Mouse (Mus musculus): Measurements from ENCODE around the gene Hdhd3. TPM values are rescaled to one million over a fixed set of nuclear protein-coding genes. Genes with fewer than 3 reads are reported as not detected.
A peak's percentile ranks its signal among the peaks of the same experiment; 100 is the strongest.

Hdhd3 gene
- total RNA-seq, 1 experiment from 2014 or later = not detected

DNA sequence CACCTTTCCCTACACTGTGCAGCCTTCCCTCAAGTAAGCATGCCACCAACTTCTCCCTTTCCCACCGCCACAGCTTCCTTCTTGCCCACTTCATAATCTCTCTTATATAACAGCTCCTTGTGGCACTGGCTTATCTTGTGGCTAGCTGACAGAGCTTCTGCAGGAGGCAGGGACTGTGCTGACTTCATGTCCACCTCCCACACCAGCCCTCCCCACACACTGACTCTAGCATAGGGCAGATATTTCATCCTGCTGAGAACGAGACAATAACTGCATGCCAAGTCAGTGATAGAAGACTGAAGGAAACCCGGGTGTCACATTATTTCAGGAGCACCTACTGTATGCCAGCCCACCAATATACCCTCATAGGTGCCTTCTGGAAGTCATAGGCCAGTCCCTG lies 12.2 kb upstream of the Hdhd3 start:
- ATAC-seq (ENCODE audit: extremely low read depth, insufficient number of reproducible peaks, low FRiP score, poor library complexity, severe bottlenecking) = no peak

DNA sequence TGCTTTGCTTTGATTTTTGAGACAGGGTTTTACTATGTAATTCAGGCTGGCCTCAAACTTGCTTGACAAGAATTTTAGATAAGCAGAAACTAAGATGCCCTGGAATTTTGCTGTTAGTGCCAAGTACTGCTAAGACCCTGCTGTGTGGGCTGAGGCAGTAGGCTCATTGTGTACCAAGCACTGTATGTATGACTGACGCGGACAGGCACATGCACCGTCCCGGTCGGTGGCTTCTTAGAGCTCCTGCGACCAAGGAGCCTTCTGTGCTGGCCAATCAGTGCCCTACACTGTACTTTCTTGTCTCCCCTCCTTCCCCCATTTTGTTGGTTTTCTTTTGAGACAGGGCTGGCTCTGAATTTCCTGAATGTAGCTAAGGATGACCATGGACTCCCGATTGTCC lies 11.7 kb upstream of the Hdhd3 start:
- ATAC-seq (ENCODE audit: extremely low read depth, insufficient number of reproducible peaks, low FRiP score, poor library complexity, severe bottlenecking) = no peak

DNA sequence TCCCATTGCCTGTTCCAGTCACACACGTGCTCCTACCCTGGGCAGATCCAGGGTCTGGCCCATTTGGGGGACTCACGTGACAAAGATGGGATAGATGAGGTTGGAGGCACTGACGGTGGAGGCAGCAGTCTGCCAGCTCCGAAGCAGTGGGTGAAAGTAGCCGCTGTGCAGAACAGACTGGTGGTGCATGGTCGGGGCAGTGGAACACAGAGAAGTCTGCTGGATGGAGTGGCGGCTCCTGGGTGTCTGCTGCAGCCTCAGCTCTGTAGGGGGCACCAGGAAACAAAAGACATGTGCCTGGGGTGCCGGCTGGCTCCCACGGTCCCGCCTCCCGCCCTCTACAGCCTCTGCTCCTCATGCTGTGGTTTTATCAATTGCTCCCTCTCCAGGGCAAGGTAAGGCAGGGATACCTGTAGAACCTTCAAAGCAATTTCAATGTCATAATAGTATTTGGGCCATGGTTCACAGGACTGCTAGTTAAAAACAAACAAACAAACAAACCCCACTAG lies 10.8 kb upstream of the Hdhd3 start:
- no peak for ATAC-seq (ENCODE audit: extremely low read depth, insufficient number of reproducible peaks, low FRiP score, poor library complexity, severe bottlenecking)

DNA sequence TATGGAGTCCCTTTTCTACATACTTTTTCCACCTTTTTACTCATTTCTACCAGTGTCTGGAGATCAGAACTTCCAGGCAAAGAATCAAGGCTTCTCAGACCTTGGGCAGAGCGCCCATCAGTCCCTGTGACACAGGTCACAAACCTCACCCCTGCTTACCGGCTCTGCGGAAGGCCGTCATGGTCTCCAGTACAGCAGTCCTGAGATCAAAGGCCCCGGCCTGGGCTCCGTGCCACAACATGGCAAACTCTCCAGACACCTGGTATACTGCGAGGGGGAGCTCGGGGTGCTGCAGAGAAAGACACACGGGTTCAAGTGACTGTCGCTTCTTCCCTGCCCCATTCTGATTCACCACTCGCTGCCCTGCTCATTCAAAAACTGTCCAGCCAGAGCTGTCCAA lies 6.7 kb upstream of the Hdhd3 start:
- no peak for ATAC-seq (ENCODE audit: extremely low read depth, insufficient number of reproducible peaks, low FRiP score, poor library complexity, severe bottlenecking)

DNA sequence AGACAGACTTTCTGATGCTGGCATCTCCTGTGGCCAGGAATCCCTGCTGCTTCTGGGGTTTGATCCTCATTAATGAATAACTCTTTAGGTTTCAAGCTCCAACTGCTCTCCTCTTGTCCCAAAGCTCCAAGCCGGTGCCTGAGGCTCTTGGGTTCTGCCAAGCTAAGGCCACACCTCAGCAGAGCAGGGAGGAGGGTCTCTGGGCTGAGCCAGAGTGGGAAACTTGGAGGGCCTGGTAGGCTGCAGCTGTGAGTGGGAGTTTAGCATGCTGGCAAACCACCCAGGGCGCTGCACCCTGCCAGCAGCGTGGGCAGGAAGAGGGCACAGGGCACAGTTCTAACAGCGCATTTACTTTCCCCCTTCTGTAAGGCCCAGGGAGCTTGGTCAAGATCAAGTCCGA lies 5.6 kb upstream of the Hdhd3 start:
- ATAC-seq (ENCODE audit: extremely low read depth, insufficient number of reproducible peaks, low FRiP score, poor library complexity, severe bottlenecking) = no peak

DNA sequence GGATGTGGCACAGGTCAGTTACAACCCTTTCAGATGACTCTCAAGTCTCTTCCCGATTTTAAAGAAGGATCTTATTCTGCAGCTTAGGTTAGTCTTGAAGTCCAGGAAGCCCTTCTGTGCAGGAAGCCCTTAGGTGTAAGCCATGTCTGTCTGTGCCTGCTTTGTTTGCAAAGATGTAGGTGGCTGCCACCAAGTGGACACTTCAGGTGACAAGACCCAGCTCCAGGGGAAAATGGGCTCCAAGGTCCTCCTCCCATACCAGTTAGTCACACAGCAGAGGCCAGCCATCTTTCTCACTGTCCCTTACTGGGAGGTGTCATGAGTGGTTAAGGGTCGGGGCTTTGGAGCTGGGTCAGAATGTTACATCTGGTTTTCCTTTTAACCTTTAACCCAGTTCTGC lies 3.5 kb upstream of the Hdhd3 start:
- ATAC-seq (ENCODE audit: extremely low read depth, insufficient number of reproducible peaks, low FRiP score, poor library complexity, severe bottlenecking) = no peak

DNA sequence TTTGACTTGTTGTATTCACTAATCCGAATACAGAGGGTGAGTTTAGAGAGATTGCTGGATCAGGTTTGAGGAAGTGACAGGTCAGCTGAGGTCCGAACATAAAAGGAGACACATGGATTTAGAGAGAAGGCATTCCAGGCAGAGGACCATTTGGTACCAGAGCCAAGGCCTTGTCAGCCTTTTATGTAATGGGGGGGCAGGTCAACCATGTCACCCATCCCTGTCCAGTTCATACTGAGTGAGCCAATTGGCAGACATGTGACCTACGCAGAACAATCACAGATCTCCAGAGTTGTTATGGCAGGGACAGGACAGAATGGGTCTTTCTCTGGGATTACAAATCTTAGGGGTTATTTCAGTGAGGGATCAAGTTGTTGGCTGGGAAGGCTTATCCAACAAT lies 2.7 kb upstream of the Hdhd3 start:
- no peak for ATAC-seq (ENCODE audit: extremely low read depth, insufficient number of reproducible peaks, low FRiP score, poor library complexity, severe bottlenecking)

DNA sequence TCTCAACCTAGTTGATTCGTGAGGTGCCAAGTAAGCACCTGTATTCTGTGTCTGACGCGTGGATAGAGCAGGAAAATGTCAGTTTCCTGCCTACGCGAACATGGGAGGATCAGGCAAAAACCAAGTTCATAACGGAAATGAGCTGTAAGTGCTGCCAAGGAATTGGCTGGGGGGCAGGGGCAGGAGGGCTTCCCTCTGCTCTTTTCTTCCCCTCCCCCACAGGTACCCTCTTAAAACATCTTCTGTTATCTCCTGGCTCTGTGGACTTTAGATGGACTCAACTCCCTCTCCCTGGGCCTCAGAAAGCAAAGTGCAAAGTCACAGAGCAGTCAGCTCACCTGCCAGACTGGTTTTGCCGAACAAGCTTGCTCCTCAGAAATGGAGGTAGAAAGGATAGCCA lies 298 bp downstream of the Hdhd3 start:
- no peak for ATAC-seq (ENCODE audit: extremely low read depth, insufficient number of reproducible peaks, low FRiP score, poor library complexity, severe bottlenecking)

DNA sequence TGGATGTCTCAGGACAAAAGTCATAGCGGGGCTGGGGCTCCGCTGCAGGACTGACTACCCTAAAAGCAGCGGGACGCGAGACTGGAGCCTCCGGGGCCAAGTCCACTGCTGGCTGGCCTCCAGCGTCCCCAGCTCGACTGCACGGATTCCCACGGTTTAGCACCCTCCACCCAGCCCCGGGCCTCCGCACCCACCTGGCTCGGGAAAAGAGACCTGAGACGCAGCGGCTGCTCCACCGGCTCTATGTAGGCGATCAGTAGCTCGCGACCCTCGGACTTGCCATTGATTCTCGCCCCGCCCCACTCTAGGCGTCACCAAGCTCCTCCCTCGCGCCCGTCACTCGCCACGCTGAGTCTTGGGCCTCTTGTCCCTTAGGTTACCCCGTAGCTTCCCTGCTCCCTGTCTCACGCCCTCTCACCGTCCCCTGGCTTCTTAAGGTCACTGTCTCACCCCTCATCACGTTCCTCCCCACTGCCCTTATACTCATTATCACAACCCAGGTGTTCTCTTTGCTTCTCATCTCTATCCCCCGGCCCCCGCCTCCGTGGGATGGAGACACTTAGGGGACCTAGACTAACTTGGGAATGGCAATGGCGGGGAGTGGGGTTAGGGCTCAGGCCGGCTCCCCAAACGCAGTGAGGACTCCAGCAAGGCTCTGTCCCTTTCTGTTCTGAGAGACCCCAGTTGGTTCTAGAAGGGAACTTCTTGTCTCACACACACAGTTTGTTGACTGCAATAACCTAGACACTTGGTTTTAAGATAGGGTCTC lies 1.1 kb downstream of the Hdhd3 start:
- ATAC-seq (ENCODE audit: extremely low read depth, insufficient number of reproducible peaks, low FRiP score, poor library complexity, severe bottlenecking) = peak; percentile 80

DNA sequence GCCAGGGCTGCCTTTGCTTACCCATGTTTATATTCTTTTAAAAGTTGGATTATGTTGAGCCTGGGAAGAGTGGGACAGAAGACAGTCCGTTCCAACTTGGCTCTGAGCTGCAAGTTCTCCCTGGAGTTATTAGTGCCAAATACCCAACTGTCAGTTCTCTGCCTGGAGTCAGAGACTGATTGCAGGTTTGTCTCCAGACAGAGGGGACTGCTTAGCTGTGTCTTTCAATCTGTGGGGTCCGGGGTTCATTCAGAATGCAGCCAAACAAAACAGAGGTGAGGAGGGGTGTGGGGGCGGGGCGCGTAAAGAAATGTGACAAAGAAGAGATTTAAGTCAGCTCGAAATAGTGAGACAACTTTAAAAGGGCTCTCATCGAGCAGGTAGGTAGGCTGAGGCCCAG lies 1.7 kb downstream of the Hdhd3 start:
- ATAC-seq (ENCODE audit: extremely low read depth, insufficient number of reproducible peaks, low FRiP score, poor library complexity, severe bottlenecking) = no peak

DNA sequence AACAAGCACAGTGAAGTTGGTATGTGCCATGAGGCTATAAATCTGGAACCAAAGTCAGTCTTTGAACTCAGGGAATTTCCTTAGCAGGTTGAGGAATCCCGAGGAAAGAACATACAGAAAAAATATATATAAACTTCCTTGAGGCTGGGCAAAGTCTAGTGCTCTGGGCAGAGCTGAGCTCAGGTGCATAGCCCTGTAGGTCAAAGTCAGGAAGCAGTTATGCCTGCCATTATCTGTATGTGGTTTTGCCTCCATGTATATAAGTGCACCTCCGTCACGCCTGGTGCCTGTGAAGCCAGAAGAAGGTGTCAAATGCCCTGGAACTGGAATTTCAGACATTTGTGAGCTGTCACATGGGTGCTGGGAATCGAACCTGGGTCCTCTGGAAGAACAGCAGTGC lies 2.5 kb downstream of the Hdhd3 start:
- no peak for ATAC-seq (ENCODE audit: extremely low read depth, insufficient number of reproducible peaks, low FRiP score, poor library complexity, severe bottlenecking)

DNA sequence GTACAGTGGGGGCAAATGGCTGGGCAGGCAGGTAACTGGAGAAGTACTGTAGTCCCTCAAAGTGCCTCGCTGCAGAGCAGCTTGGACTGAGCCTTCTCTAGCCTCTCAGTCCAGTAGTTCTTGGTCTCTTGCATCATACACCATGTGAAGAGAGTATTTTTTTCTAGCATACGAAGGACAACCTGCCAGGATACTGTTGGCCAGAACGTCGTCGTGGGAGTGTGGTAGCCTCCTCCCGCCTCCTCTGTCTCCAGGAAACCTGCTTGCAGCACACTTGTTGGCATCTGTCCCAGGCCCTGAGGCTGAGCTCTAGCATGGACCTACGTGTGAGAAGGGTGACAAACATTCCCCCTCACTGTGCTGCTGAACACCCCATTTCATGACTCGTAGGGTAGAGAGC lies 6.5 kb downstream of the Hdhd3 start:
- no peak for ATAC-seq (ENCODE audit: extremely low read depth, insufficient number of reproducible peaks, low FRiP score, poor library complexity, severe bottlenecking)

DNA sequence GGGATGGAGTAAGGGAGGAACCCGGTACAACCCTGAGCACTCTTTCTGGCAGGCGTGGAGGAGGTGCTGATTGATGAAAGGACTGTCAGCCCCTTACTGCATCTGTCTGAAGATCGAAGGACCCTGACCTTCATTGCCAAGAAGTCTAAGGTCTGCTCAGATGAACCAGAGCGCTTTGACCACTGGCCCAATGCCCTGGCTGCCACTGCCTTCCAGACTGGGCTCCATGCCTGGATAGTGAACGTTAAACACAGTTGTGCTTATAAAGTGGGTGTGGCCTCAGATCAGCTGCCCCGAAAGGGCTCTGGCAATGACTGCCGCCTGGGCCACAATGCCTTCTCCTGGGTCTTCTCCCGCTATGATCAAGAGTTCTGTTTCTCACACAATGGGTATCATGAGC lies 7.3 kb downstream of the Hdhd3 start:
- no peak for ATAC-seq (ENCODE audit: extremely low read depth, insufficient number of reproducible peaks, low FRiP score, poor library complexity, severe bottlenecking)

DNA sequence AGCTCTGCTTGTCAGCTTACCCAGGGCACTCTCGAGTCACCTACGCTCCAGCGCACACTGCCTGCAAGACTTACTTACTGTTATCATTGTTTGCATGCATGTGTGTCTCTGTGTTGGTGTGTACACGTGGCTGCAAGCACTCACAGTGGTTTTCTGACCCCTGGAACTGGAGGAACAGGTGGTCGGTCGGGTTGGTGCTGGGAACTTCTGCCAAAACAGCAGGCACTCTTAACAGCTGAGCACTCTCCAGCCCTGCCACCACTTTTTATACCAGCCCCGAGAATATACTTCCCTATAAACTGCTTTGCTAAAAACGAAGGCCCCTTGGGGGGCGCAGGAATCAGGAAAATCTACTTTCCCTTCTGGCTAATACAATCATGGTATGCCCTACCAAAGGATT lies 9.0 kb downstream of the Hdhd3 start:
- ATAC-seq (ENCODE audit: extremely low read depth, insufficient number of reproducible peaks, low FRiP score, poor library complexity, severe bottlenecking) = no peak

DNA sequence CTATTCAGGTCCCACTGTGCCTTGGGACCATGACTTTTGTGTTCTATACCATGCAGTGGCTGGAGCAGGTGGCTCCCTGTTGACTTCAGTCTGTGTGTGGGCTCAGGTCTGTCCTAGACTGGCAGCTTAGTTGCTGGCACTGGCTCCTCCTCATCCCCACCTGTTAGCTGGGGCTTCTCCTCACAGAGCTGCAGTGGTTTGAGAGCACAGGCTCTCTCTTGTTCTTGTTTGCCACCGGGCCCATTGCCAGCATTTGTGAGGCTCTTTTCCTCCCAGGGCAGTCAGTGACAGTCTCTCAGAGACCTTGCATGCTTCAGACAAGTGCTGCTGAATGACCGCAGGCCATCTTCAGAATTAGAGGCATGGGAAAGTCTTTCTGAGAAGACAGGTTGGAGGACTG lies 10.6 kb downstream of the Hdhd3 start:
- ATAC-seq (ENCODE audit: extremely low read depth, insufficient number of reproducible peaks, low FRiP score, poor library complexity, severe bottlenecking) = no peak

DNA sequence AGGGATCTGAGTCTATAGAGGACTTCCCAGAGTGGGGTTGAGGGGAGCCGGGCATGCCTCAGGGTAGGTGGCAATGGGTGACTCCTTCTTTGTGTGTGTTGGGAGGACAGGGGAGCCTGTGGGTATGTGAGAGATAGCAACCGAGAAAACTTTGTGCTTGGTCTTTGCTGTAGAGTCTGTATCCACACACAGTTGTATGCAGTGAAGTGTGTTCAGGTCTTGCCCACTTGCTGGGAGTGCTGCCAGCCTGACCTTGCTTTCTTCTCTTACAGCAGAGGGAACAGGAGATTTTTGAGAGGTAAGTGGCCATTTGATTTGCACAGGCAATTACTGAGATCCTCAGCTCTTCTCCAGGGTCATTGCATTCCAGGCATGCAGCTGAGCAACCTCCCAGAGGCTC lies 15.4 kb downstream of the Hdhd3 start:
- no peak for ATAC-seq (ENCODE audit: extremely low read depth, insufficient number of reproducible peaks, low FRiP score, poor library complexity, severe bottlenecking)

DNA sequence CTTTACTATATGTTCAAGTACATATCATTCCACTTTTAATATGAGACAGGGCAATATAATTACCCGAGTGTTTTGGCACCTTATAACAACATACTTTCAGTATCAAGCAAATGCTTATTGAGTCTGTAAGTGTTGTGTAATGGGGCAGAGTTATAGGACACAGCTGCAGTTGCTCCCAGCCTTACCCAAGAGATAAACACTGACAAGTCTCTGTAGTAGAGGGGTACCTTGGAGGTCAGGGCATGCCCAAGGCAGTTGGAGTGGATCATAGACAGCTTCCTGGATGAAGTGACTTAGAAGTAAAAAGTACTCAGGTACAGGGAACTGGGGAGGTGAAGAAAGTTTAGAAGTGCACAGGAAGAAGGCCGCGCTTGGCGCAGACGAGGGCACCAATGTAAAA lies 16.1 kb downstream of the Hdhd3 start:
- ATAC-seq (ENCODE audit: extremely low read depth, insufficient number of reproducible peaks, low FRiP score, poor library complexity, severe bottlenecking) = no peak

DNA sequence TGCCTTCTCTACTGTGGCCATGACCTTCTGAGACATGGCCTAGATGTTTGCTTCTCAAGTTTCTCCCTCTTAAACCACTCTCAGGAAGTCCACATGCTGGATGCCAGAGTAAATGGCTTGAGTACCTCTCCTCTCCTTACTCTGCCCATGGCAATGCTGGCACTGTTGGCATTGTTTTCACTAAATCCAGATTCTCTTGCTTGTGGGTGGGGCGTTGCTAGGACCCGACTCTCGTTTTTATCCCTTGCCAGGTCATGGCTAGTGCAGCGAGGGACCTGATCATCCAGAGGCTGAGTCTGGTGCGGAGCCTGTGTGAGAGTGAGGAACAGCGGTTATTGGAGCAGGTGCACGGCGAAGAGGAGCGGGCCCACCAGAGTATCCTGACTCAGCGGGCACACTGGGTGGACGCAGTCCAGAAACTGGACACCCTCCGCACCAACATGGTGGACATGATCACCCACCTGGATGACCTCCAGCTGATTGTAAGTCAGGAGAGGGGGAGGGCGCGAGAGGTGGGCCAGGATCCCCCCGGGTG lies 17.0 kb downstream of the Hdhd3 start:
- no peak for ATAC-seq (ENCODE audit: extremely low read depth, insufficient number of reproducible peaks, low FRiP score, poor library complexity, severe bottlenecking)

DNA sequence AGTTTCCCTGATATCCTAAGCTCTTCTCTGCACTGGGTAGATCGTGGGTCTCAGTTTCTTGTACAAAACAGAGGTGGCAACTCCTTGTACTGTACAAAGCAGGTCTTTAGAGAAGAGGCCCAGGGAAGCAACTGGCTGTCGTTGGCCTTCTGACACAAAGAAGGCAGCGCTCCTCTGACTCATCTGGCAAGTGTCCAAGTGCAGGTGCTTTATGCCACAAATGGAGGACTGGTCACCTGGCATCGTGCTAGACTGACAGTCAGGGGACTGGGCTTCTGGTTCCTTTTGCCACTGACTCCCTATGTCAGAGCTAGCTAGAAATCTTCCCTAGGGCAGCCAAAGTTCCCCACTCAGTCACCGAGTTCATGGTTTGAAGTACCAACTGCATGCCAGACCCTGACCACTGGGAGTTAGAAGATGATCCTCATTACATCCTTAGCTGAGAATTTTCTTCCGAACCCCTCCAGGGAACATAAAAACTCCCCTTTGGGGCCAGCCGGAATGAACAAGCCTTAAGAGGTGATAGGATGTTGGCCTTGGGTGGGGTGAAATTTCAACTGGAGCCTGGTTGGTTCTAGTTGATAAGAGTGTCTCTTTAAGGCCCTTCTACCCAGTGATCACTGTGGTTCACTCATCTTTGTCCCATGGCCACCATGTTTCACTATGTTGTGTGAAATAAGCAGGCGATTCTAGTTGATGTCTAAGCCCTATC lies 17.7 kb downstream of the Hdhd3 start:
- no peak for ATAC-seq (ENCODE audit: extremely low read depth, insufficient number of reproducible peaks, low FRiP score, poor library complexity, severe bottlenecking)

DNA sequence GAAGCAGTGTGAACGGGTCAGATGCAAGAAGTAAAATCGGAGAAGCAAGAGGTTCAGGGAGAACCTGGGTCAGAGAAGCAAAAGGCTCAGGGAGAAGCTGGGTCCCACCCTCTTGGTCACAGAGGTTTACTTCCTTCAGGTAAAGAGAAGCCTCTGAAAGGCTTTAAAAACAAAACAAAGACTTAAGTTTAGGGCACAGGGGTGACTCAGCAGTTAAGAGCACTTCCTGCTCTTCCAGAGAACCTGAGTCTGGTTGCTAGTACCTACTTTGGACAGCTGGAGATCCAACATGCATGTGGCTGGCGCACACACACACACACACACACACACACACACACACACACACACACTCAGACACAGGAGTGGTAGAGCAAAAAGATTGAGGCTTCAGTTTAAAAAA lies 18.3 kb downstream of the Hdhd3 start:
- no peak for ATAC-seq (ENCODE audit: extremely low read depth, insufficient number of reproducible peaks, low FRiP score, poor library complexity, severe bottlenecking)
